Mouse (Mus musculus): Measurements from ENCODE around the gene Tomm40. TPM values are rescaled to one million over a fixed set of nuclear protein-coding genes. Genes with fewer than 3 reads are reported as not detected.
A peak's percentile ranks its signal among the peaks of the same experiment; 100 is the strongest.

The Tomm40 gene
- total RNA-seq, 2 experiments from 2014 or later: 64.9 to 140 TPM

- ATAC-seq (replicated peaks; ENCODE audit: low FRiP score, low TSS enrichment, poor library complexity, severe bottlenecking): no peak
These were observed 1.6 kb downstream of the Tomm40 start for GRCm38 (mm10) chr7:19713598-19713997.

GRCm38 (mm10) chr7:19713196-19713595 is 2.0 kb downstream of the Tomm40 start:
- ATAC-seq (replicated peaks; ENCODE audit: low FRiP score, low TSS enrichment, poor library complexity, severe bottlenecking): no peak

- ATAC-seq (replicated peaks; ENCODE audit: low FRiP score, low TSS enrichment, poor library complexity, severe bottlenecking): no peak
These were observed 2.8 kb downstream of the Tomm40 start for GRCm38 (mm10) chr7:19712414-19712813.

- no peak for ATAC-seq (replicated peaks; ENCODE audit: low FRiP score, low TSS enrichment, poor library complexity, severe bottlenecking)
These were observed 4.6 kb downstream of the Tomm40 start for GRCm38 (mm10) chr7:19710650-19711049.

GRCm38 (mm10) chr7:19705271-19705670 is 10.0 kb downstream of the Tomm40 start:
- no peak for ATAC-seq (replicated peaks; ENCODE audit: low FRiP score, low TSS enrichment, poor library complexity, severe bottlenecking)

GRCm38 (mm10) chr7:19704475-19704874 is 10.8 kb downstream of the Tomm40 start:
- no peak for ATAC-seq (replicated peaks; ENCODE audit: low FRiP score, low TSS enrichment, poor library complexity, severe bottlenecking)

GRCm38 (mm10) chr7:19702859-19703555 is 12.2 kb downstream of the Tomm40 start:
- no peak for ATAC-seq (replicated peaks; ENCODE audit: low FRiP score, low TSS enrichment, poor library complexity, severe bottlenecking)

GRCm38 (mm10) chr7:19701069-19701761 is 14.0 kb downstream of the Tomm40 start:
- ATAC-seq (replicated peaks; ENCODE audit: low FRiP score, low TSS enrichment, poor library complexity, severe bottlenecking): peak; percentile 31; the same call in 1 of the 2 replicates

GRCm38 (mm10) chr7:19700299-19701068 is 14.8 kb downstream of the Tomm40 start:
- no peak for ATAC-seq (replicated peaks; ENCODE audit: low FRiP score, low TSS enrichment, poor library complexity, severe bottlenecking)

GRCm38 (mm10) chr7:19699827-19700148 is 15.4 kb downstream of the Tomm40 start:
- ATAC-seq (replicated peaks; ENCODE audit: low FRiP score, low TSS enrichment, poor library complexity, severe bottlenecking): no peak

- ATAC-seq (replicated peaks; ENCODE audit: low FRiP score, low TSS enrichment, poor library complexity, severe bottlenecking): peak; percentile 65
These were observed 16.1 kb downstream of the Tomm40 start, which contains the start of gene Apoe for GRCm38 (mm10) chr7:19698907-19699826. TSS of gene Apoe (minus strand) at chr7:19699188.

- ATAC-seq (replicated peaks; ENCODE audit: low FRiP score, low TSS enrichment, poor library complexity, severe bottlenecking): no peak
These were observed 17.0 kb downstream of the Tomm40 start for GRCm38 (mm10) chr7:19697949-19698906.

GRCm38 (mm10) chr7:19696336-19696873 is 18.8 kb downstream of the Tomm40 start:
- ATAC-seq (replicated peaks; ENCODE audit: low FRiP score, low TSS enrichment, poor library complexity, severe bottlenecking): no peak

- no peak for ATAC-seq (replicated peaks; ENCODE audit: low FRiP score, low TSS enrichment, poor library complexity, severe bottlenecking)
These were observed 19.4 kb downstream of the Tomm40 start for GRCm38 (mm10) chr7:19695881-19696280.

- no peak for ATAC-seq (replicated peaks; ENCODE audit: low FRiP score, low TSS enrichment, poor library complexity, severe bottlenecking)
These were observed 20.0 kb downstream of the Tomm40 start for GRCm38 (mm10) chr7:19695213-19695594.

GRCm38 (mm10) chr7:19694336-19695212 is 20.7 kb downstream of the Tomm40 start:
- no peak for ATAC-seq (replicated peaks; ENCODE audit: low FRiP score, low TSS enrichment, poor library complexity, severe bottlenecking)

GRCm38 (mm10) chr7:19693421-19693820 is 21.8 kb downstream of the Tomm40 start:
- no peak for ATAC-seq (replicated peaks; ENCODE audit: low FRiP score, low TSS enrichment, poor library complexity, severe bottlenecking)
